Mouse (Mus musculus): ENCODE results near the gene Sod1.
A peak's percentile ranks its signal among the peaks of the same experiment; 100 is the strongest.
"Not testable (repeated sequence)": the region's sequence is repeated elsewhere in the genome, so short reads cannot be mapped to it uniquely, and the experiment has no call there.

The Sod1 gene

GRCm38 (mm10) chr16:90213477-90214339 lies 6.8 kb upstream of the Sod1 start:
- DNase-seq = no peak

GRCm38 (mm10) chr16:90214731-90215565 lies 5.6 kb upstream of the Sod1 start:
- DNase-seq = no peak

GRCm38 (mm10) chr16:90215879-90216278 lies 4.7 kb upstream of the Sod1 start:
- not testable (repeated sequence) for DNase-seq

- no peak for DNase-seq
These were observed 4.1 kb upstream of the Sod1 start for GRCm38 (mm10) chr16:90216414-90216813.

GRCm38 (mm10) chr16:90217356-90217755 lies 3.2 kb upstream of the Sod1 start:
- DNase-seq = no peak

- no peak for DNase-seq
These were observed 2.6 kb upstream of the Sod1 start for GRCm38 (mm10) chr16:90217926-90218325.

GRCm38 (mm10) chr16:90219445-90219844 lies 1.1 kb upstream of the Sod1 start:
- not testable (repeated sequence) for DNase-seq

- peak; percentile 43 for DNase-seq
These were observed 408 bp downstream of the Sod1 start for GRCm38 (mm10) chr16:90220892-90221431.

- DNase-seq = no peak
These were observed 1.0 kb downstream of the Sod1 start for GRCm38 (mm10) chr16:90221441-90222070.

GRCm38 (mm10) chr16:90229897-90230296 lies 9.3 kb downstream of the Sod1 start:
- no peak for DNase-seq

- DNase-seq = no peak
These were observed 10.7 kb downstream of the Sod1 start for GRCm38 (mm10) chr16:90231302-90231701.

- no peak for DNase-seq
These were observed 13.1 kb downstream of the Sod1 start for GRCm38 (mm10) chr16:90233702-90234101.

GRCm38 (mm10) chr16:90234617-90235016 lies 14.1 kb downstream of the Sod1 start:
- DNase-seq = no peak

- no peak for DNase-seq
These were observed 14.6 kb downstream of the Sod1 start for GRCm38 (mm10) chr16:90235188-90235587.

GRCm38 (mm10) chr16:90239128-90239746 lies 18.7 kb downstream of the Sod1 start:
- DNase-seq = no peak

- DNase-seq = no peak
These were observed 21.3 kb downstream of the Sod1 start for GRCm38 (mm10) chr16:90241875-90242274.

- no peak for DNase-seq
These were observed 22.1 kb downstream of the Sod1 start for GRCm38 (mm10) chr16:90242426-90243304.

GRCm38 (mm10) chr16:90250099-90250498 lies 29.5 kb downstream of the Sod1 start:
- DNase-seq = no peak

- not testable (repeated sequence) for DNase-seq
These were observed 30.7 kb downstream of the Sod1 start for GRCm38 (mm10) chr16:90251256-90251655.

- DNase-seq = no peak
These were observed 32.0 kb downstream of the Sod1 start for GRCm38 (mm10) chr16:90252521-90252920.

- no peak for DNase-seq
These were observed 38.4 kb downstream of the Sod1 start for GRCm38 (mm10) chr16:90258950-90259349.

GRCm38 (mm10) chr16:90259623-90260022 lies 39.1 kb downstream of the Sod1 start:
- DNase-seq = no peak

All from right cerebral cortex, postnatal 4 days (tissue).